Mouse (Mus musculus): Measurements from ENCODE around the gene Atrn. TPM values are rescaled to one million over a fixed set of nuclear protein-coding genes. Genes with fewer than 3 reads are reported as not detected.
A peak's percentile ranks its signal among the peaks of the same experiment; 100 is the strongest.

Gene Atrn
- 10.7 and 14.2 TPM in 2 replicates for total RNA-seq (2017)

DNA sequence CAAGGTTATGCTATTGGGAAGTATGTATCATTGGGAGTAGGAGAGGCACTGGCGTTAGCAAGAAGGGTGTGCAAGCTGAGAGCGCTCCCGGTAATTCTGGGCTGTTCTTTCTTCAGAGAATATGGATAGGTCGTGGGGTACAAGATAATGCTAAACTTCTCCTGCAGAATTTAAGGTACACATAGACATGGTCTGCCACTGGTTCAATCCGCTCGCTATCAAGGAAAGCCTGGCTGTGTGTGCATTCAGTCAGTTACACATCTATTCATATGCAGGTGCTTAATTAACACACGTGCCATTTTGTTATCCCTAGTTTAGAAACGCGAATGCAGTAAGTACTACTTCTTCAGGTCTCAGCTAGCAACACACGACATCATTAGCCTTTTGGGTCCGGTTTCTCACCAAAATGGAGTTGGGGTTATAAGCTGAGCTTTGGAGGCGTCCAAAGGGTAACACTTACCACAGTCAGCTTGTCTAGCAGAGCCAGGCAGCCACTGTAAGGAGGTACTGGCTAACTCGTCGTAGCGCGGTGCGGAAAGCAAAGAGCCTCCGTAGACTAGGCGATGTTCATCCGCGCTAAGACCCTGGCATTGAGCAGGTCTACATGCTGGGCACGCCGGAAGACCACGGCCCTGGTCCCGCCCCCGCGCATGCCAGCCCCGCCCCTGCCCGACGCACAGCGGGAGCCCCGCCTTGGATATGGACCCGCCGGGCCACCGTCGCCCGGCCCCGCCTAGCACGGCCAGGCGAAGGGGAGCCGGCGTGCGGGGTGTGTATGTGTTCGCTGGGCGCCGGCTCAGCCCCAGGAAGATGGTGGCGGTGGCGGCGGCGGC lies at the start of gene Atrn, which contains the start of gene 4930402H24Rik:
Gene Atrn (plus strand): TSS at position 745 of the 833 bp plus-strand sequence.
Gene 4930402H24Rik (minus strand): TSS at position 656 of the 833 bp plus-strand sequence.
- peak; percentile 95 for ATAC-seq (replicated peaks; ENCODE audit: low read depth, poor library complexity, severe bottlenecking)

- ATAC-seq (replicated peaks; ENCODE audit: low read depth, poor library complexity, severe bottlenecking): no peak
Measured at GRCm38 (mm10) chr2:130862091-130862490, 44.2 kb upstream of the Atrn start.

GRCm38 (mm10) chr2:130870916-130871315 lies 35.4 kb upstream of the Atrn start:
- ATAC-seq (replicated peaks; ENCODE audit: low read depth, poor library complexity, severe bottlenecking): no peak

GRCm38 (mm10) chr2:130877376-130877775 lies 28.9 kb upstream of the Atrn start:
- ATAC-seq (replicated peaks; ENCODE audit: low read depth, poor library complexity, severe bottlenecking): no peak

GRCm38 (mm10) chr2:130886983-130887382 lies 19.3 kb upstream of the Atrn start:
- no peak for ATAC-seq (replicated peaks; ENCODE audit: low read depth, poor library complexity, severe bottlenecking)

GRCm38 (mm10) chr2:130887456-130887855 lies 18.8 kb upstream of the Atrn start:
- no peak for ATAC-seq (replicated peaks; ENCODE audit: low read depth, poor library complexity, severe bottlenecking)

- ATAC-seq (replicated peaks; ENCODE audit: low read depth, poor library complexity, severe bottlenecking): no peak
Measured at GRCm38 (mm10) chr2:130896944-130897343, 9.4 kb upstream of the Atrn start.

- no peak for ATAC-seq (replicated peaks; ENCODE audit: low read depth, poor library complexity, severe bottlenecking)
Measured at GRCm38 (mm10) chr2:130897856-130898255, 8.4 kb upstream of the Atrn start.

DNA sequence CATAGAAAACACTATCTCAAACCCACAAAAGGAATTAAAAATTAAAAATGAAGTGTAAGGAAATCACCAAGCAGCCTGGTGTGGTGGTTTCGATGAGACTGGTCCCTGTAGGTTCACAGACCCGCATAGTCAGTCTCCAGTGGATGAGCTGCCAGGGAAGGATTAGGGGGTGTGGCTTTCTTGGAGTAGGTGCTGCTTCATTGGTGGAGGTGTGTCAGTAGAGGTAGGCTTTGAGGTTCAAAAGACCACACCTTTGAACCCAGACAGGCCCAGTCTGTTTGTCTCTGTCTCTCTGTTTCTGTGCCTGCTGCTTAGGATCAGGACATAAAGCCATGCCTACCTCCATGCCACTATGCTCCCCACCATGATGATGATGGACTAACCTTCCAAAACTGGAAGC lies 7.5 kb upstream of the Atrn start:
- ATAC-seq (replicated peaks; ENCODE audit: low read depth, poor library complexity, severe bottlenecking): no peak

DNA sequence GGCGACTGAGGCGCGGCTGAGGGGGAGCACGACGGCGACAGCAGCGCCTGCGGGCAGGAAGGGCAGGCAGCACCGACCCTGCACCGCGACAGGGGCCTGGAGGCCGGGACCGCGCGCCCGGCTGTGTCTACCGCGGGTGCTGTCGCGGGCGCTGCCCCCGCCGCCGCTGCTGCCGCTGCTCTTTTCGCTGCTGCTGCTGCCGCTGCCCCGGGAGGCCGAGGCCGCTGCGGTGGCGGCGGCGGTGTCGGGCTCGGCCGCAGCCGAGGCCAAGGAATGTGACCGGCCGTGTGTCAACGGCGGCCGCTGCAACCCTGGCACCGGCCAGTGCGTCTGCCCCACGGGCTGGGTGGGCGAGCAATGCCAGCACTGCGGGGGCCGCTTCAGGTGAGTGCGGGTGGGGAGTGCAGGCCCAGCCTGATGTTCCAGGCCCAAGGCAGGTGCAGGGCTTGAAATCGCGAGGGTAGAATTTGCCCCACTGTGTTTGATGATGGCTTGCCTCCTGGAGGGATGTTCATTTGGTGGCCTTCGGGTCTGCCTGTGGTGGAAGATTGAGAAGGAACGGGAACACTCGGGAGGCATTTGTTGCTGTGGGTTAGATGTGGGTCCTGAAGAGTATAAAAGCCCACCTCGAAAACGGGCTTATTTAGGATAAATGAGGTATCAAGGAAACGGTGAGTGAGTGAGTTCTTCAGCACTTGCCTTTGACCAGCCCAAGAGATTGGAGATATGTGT lies 455 bp downstream of the Atrn start:
- no peak for ATAC-seq (replicated peaks; ENCODE audit: low read depth, poor library complexity, severe bottlenecking)

DNA sequence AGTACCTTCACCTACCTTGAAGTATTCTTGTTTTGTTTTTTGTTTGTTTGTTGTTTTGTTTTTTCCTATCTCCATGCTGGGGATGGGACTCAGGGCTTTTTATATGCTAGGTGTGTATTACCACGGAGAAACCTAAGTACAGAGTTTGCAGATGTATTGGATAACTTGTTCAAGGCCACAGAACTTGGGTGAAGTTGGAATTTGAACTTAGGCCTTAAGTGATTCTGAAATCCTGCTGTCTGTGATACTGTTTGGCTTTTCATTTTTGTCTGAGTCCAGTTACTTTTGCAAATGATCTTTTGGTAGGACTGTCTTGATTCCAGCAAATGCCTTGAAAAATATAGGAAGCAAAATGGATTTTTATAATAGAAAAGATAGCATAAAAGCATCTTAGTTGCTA lies 5.4 kb downstream of the Atrn start:
- ATAC-seq (replicated peaks; ENCODE audit: low read depth, poor library complexity, severe bottlenecking): no peak

GRCm38 (mm10) chr2:130914873-130915272 lies 8.6 kb downstream of the Atrn start:
- no peak for ATAC-seq (replicated peaks; ENCODE audit: low read depth, poor library complexity, severe bottlenecking)

DNA sequence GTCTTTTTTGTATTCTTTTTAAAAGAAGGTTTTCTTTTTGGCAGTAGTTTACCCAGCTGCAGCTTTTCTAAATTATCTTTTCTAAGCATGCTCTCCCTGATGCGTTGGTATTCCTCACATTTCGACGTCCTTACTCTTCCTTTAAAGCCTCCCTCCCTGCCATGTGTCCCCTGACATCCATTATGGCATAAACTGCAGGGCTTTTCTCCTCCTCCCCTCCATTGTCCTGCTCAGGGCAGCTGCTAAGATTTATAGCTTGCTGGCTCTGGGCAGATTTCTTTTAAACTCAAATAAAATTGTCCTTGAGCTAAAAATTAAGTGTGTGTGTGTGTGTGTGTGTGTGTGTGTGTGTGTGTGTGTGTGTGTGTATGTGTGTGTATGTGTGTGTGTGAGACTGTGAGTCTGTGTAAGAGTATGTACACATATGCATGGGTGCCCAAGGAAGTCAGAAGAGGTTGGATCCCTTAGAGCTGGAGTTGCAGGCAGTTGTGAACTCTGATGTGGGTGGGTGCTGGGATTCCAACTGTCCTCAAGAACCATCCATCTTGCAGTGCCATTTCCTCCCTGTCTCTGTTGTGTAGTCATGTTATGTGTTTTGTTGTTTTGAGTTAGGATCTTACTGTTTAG lies 10.3 kb downstream of the Atrn start:
- no peak for ATAC-seq (replicated peaks; ENCODE audit: low read depth, poor library complexity, severe bottlenecking)

DNA sequence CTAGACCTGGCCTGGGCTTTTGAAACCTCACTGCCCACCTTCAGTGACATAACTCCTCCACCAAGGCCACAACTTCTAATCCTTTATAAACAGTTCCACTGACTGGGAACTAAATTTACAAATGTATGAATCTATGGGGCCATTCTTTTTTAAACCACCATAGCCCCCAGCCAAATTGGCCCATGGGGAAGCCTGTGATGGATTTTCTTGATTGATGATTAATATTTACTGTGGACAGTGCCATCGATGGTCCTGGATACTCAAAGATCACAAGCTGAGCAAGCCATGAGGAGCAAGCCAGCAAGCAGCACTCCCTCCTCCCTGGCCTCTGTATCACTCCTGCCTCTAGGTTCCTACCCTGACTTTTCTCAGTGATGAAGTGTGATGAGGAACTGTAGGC lies 11.4 kb downstream of the Atrn start:
- no peak for ATAC-seq (replicated peaks; ENCODE audit: low read depth, poor library complexity, severe bottlenecking)

- ATAC-seq (replicated peaks; ENCODE audit: low read depth, poor library complexity, severe bottlenecking): no peak
Measured at GRCm38 (mm10) chr2:130919062-130919593, 12.8 kb downstream of the Atrn start.

DNA sequence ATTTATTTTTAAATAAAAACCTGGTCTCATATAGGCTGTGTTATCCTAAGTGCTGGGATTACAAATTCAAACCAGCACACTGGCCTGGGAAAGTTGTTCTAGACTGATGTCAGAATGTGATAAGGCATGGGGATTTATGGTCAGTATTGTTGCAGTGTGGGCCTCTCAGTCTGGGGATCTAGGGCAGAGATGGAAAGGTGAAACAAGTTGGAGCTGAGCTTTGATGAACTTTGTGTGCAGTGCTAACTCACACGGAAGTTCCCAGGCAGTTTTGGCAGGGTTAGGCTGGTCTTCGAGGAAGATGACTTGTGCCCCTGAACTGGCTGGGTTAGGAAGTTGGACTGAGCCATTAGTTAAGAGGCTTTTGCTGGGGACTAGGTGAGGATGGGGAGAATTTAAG lies 18.7 kb downstream of the Atrn start:
- no peak for ATAC-seq (replicated peaks; ENCODE audit: low read depth, poor library complexity, severe bottlenecking)

DNA sequence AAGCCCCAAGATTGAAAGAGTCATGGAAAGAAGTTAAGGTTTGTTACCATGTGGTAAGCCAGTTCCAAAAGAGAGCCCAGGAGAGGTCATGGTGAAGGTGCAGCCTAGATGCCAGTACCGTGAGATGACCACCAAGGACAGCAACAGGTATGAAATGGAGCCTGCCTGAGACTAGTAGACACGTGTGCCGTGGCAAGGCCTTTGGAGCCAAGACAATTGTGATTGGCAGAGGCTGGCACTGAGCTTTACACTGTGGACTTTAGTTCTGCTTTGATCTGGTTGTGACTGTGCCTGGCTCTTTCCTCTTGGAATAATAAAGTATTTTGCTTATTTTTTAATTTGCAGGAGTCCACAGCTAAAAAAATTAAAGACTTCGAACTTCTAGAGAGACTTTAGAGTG lies 21.7 kb downstream of the Atrn start:
- no peak for ATAC-seq (replicated peaks; ENCODE audit: low read depth, poor library complexity, severe bottlenecking)

DNA sequence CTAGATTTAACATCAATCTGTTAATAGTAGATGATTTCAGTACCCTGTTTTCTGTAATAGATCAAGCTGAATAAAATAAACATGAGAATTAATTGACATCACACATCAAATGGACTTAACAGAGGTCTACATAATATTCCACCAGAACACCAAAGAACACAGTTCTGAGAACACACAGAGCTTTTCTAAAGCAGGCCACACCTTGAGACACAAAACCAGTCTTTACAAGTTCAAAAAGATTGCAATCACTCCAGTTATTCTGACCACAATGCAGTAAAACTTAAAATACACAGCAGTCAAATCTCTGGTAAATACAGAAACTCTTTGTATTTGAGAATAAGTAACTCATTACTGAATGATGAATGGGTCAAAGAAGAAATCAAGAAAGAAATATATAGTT lies 22.2 kb downstream of the Atrn start:
- no peak for ATAC-seq (replicated peaks; ENCODE audit: low read depth, poor library complexity, severe bottlenecking)

DNA sequence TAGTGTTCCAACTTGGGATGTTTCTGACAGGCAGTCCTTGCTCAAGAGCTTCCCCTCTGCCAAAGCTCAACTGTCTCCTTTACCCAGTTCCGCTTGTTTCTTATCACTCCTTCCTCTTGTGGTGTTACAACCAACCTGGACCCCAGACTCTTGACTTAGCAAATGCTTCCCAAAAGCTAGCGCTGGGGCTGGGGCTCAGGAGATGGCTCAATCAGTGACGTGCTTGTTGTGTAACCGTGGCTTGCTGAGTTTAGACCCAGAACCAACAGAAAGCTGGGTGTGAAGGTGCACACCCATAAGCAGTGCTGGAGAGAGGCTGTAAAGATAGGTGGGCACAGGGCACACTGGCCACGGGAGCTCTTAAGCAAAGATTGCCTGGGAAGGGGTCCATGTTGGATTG lies 23.7 kb downstream of the Atrn start:
- ATAC-seq (replicated peaks; ENCODE audit: low read depth, poor library complexity, severe bottlenecking): peak; percentile 84

GRCm38 (mm10) chr2:130932865-130933264 lies 26.6 kb downstream of the Atrn start:
- peak; percentile 45; the same call in 1 of the 2 replicates for ATAC-seq (replicated peaks; ENCODE audit: low read depth, poor library complexity, severe bottlenecking)

GRCm38 (mm10) chr2:130949781-130950180 lies 43.5 kb downstream of the Atrn start:
- no peak for ATAC-seq (replicated peaks; ENCODE audit: low read depth, poor library complexity, severe bottlenecking)

Data from common myeloid progenitor, adult 5-6 weeks (primary cell).